Mouse (Mus musculus) heart, adult 2 months (tissue): ENCODE data around the gene Ern1. TPM values are rescaled to one million over a fixed set of nuclear protein-coding genes. Genes with fewer than 3 reads are reported as not detected.

Experiments
- DNase-seq, 2 experiments: peaks; one replicate each; pipeline ENCODE4 v3.0.0; 2021
- H3K27ac ChIP-seq: fragments of 200-600 bp; 2 replicates; pipeline ENCODE4 v1.8.1; 2022
- H3K27me3 ChIP-seq: fragments of 200-500 bp; 2 replicates; pipeline ENCODE4 v1.6.1; 2012; ENCODE audit warnings: mild to moderate bottlenecking, low read length, inconsistent platforms, mixed read lengths; ENCODE audit not compliant: control insufficient read depth, insufficient read depth
- H3K36me3 ChIP-seq: fragments of 200-500 bp; 2 replicates; pipeline ENCODE4 v1.6.1; 2012; ENCODE audit warnings: low read length, inconsistent platforms; ENCODE audit not compliant: control insufficient read depth, insufficient read depth
- H3K4me1 ChIP-seq: fragments of 200-500 bp; 2 replicates; pipeline ENCODE4 v1.6.1; 2011; ENCODE audit warnings: low read length; ENCODE audit not compliant: control insufficient read depth, insufficient read depth
- H3K4me3 ChIP-seq: fragments of 200-600 bp; 2 replicates; pipeline ENCODE4 v1.8.1; 2022
- H3K79me2 ChIP-seq: fragments of 200-500 bp; replicated peaks from 2 replicates; pipeline ENCODE4 v1.6.1; 2012; ENCODE audit warnings: mild to moderate bottlenecking, inconsistent platforms, low read length, moderate library complexity, mixed read lengths; ENCODE audit not compliant: control insufficient read depth, insufficient read depth
- H3K9ac ChIP-seq: fragments of 200-500 bp; 2 replicates; pipeline ENCODE4 v1.6.1; 2012; ENCODE audit warnings: low read depth, mild to moderate bottlenecking, control low read depth, inconsistent platforms, low read length, mixed read lengths
- CTCF ChIP-seq: fragments of 200-600 bp; IDR thresholded peaks from 2 replicates; pipeline ENCODE4 v1.8.1; 2022; ENCODE audit warnings: antibody characterized with exemption, mild to moderate bottlenecking, moderate library complexity
- EP300 ChIP-seq: fragments of 200-500 bp; IDR thresholded peaks from 2 replicates; pipeline ENCODE4 v1.6.1; 2011; ENCODE audit warnings: low read depth, low read length, control low read depth; ENCODE audit not compliant: insufficient read depth
- POLR2A ChIP-seq: fragments of 200-500 bp; IDR thresholded peaks from 2 replicates; pipeline ENCODE4 v1.6.1; 2011; ENCODE audit warnings: mild to moderate bottlenecking, low read depth, low read length, control low read depth; ENCODE audit not compliant: insufficient read depth
- WGBS: fragments of 180-500 bp; shearing (Covaris S2); methylation state at CpG from one replicate; pipeline ENCODE4 v1.1.7; 2018; 5-methylcytosine and 5-hydroxymethylcytosine counted together
- intact Hi-C: fragments of 180-260 bp; cut with DNase I; formaldehyde crosslinking; loops from one replicate; pipeline ENCODE4 v1.15.1; 2025
- polyA plus RNA-seq: library from polyadenylated mRNA; depleted of rRNA; stranded (reverse); fragments of >200 nt; gene quantifications from 2 replicates; pipeline ENCODE4 v1.2.3, GENCODE M21; 2012; rRNA removed
- total RNA-seq, 2 experiments: library from RNA; stranded (reverse); gene quantifications; 2 replicates each; pipeline ENCODE4 v1.2.3; 2021

Ern1 gene
- total and polyA plus RNA-seq, 3 experiments: 6.4 to 13.9 (median 10.2) TPM

DNA sequence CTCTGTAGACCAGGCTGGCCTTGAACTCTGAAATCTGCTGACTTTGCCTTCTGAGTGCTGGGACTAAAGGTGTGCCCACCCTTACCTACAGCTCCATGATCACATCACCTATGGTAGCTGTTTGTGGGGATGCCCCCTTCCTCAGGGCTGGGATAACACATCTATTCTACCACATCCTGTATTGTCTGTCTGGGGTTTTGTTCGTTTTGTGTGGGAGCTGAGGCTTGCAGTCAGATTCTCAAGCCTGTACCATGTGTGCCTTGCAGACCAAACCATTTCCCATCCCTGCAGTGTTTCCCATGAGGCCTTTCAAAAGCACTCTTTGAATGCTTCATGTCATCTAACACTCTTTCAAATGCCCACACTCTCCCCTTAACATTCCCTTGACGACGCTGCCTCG is 135.7 kb downstream of the Ern1 start:
- H3K36me3 ChIP-seq: no peaks in the 10 kb centered on the region
- H3K4me3 ChIP-seq: no peak overlapping the region
- no peak for TF ChIP-seq POLR2A
- TF ChIP-seq CTCF: no peak
- TF ChIP-seq EP300: no peak
- H3K27me3 ChIP-seq: no peaks in the 10 kb centered on the region
- no peak overlapping the region for H3K9ac ChIP-seq
- no peak for DNase-seq
- WGBS: 71% methylated on average over 4 of the region's 4 CpGs
- H3K27ac ChIP-seq: no peak overlapping the region
- peaks cover 4% of the 10 kb centered on the region; the same call in 1 of the 2 replicates for H3K4me1 ChIP-seq
- intact Hi-C loops: no loop called here
- H3K79me2 ChIP-seq: no peaks in the 10 kb centered on the region

DNA sequence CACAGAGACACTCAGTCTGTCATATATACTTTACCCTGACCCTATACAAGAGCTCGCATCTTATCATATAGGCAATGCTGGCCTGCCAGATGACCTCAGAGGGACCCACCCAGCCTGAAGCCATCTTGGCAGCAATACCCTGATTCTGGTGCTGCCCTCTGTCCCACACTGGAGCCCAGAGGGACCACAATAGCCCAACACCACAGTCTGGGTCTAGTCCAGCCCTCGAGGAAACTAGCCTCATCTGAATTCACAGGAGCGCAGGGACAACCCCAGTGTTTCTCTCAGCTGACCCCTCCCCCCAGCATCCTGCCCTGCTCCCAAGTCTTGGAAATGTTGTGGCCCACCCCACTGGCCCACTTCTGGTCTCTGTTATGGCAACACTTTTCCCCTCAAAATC is 136.4 kb downstream of the Ern1 start:
- TF ChIP-seq POLR2A (no peak), EP300 (no peak), CTCF (no peak)
- intact Hi-C loops: no loop called here
- DNase-seq: no peak
- Histone ChIP-seq H3K4me1 (peaks cover 4% of the 10 kb centered on the region; the same call in 1 of the 2 replicates), H3K4me3 (no peak overlapping the region), H3K27me3 (no peaks in the 10 kb centered on the region), H3K27ac (no peak overlapping the region), H3K79me2 (no peaks in the 10 kb centered on the region), H3K9ac (no peak overlapping the region), H3K36me3 (no peaks in the 10 kb centered on the region)
- 72% methylated on average over 3 of the region's 3 CpGs for WGBS

DNA sequence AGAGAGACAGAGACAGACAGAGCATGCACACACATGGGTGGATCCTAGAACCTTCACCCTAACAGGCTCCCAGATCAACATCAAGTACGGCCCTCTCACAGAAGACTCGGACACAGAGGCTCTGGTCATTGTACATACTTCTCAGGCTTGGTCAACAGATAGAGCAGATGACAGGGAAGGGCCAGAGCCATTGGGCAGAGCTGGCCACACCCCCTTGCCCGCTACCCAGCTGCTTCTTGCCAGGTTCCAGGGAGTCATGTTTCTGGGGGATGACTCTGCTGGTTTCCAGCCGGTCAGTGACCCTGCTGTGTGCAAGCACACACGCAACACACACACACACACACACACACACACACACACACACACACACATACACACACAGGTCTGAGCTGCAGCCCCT is 136.8 kb downstream of the Ern1 start:
- Histone ChIP-seq H3K36me3 (no peaks in the 10 kb centered on the region), H3K4me1 (peaks cover 4% of the 10 kb centered on the region; the same call in 1 of the 2 replicates), H3K9ac (no peak overlapping the region), H3K27ac (no peak overlapping the region), H3K4me3 (no peak overlapping the region), H3K27me3 (no peaks in the 10 kb centered on the region), H3K79me2 (no peaks in the 10 kb centered on the region)
- intact Hi-C loops: no loop called here
- DNase-seq: no peak
- WGBS: 84% methylated on average over 5 of the region's 5 CpGs
- TF ChIP-seq CTCF (no peak), POLR2A (no peak), EP300 (no peak)

DNA sequence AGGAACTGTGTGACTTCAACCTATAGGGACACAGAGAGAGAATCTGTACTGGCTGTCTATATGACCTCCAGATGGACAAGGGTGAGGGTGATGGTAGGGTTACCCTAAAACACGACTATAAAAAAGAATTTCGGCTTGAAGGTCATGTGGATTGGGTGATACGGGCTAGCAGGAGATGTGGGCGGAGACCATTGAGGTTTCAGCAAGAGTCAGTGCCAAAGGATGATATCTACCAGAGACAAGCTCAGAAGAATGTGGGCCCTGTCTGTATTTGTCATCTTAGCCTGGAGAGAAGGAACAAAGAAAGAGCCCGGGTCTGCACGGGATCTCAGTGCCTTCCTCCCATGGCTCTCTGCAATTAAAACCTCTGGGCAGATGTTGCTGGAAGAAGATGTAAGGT is 137.9 kb downstream of the Ern1 start:
- Histone ChIP-seq H3K4me3 (no peak overlapping the region), H3K9ac (no peak overlapping the region), H3K36me3 (no peaks in the 10 kb centered on the region), H3K79me2 (no peaks in the 10 kb centered on the region), H3K27ac (no peak overlapping the region), H3K4me1 (peaks cover 2% of the 10 kb centered on the region; the same call in 1 of the 2 replicates), H3K27me3 (no peaks in the 10 kb centered on the region)
- DNase-seq: no peak
- intact Hi-C loops: no loop called here
- WGBS: 65% methylated on average over 6 of the region's 6 CpGs
- TF ChIP-seq EP300 (no peak), POLR2A (no peak), CTCF (no peak)

DNA sequence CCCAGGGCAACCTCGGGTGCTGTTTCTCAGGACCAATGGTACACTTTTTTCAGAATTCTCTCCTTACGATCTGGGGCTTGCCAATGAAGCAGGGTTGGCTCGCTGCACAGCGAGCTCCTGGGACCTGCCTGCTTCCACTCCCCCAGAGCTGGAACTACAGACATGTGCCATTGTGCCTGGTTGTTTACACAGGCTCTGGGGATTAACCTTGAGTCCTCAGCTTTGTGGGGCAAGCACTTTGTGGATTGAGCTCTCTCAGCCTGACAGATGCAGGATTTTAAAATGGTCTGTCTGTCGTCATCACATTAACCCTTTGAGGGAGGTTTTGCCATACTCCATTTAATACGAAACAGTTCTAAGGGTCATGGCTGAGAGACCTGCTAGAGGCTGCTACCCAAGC is 142.7 kb downstream of the Ern1 start:
- H3K4me3 ChIP-seq: no peak overlapping the region
- DNase-seq: no peak
- H3K27me3 ChIP-seq: no peaks in the 10 kb centered on the region
- WGBS: 61% methylated on average over 6 of the region's 6 CpGs
- no peak for TF ChIP-seq CTCF
- no peak for TF ChIP-seq POLR2A
- no peak for TF ChIP-seq EP300
- no peaks in the 10 kb centered on the region for H3K4me1 ChIP-seq
- no peak overlapping the region for H3K9ac ChIP-seq
- H3K27ac ChIP-seq: no peak overlapping the region
- intact Hi-C loops: no loop called here
- H3K36me3 ChIP-seq: no peaks in the 10 kb centered on the region
- H3K79me2 ChIP-seq: no peaks in the 10 kb centered on the region

Other genes with a start within 250 kb of the Ern1 start
- gene Ftsj3, start 231.8 kb downstream of the Ern1 start, total RNA-seq: 10 to 100 TPM; 20.2 to 21.6 TPM
- gene Ftsj3, start 231.8 kb downstream of the Ern1 start, polyA plus RNA-seq: 10.2 and 15.2 TPM in 2 replicates
- gene Psmc5, start 231.7 kb downstream of the Ern1 start, total RNA-seq: 100 to 1,000 TPM in 1 of 2 experiments, 10 to 100 TPM in 1; 91.8 to 104 TPM
- gene Psmc5, start 231.7 kb downstream of the Ern1 start, polyA plus RNA-seq: 54.5 and 83.5 TPM in 2 replicates
- 10 to 100 TPM; 16.6 to 17.2 TPM for gene Smarcd2, start 214.9 kb downstream of the Ern1 start, total RNA-seq
- 39.2 and 49.2 TPM in 2 replicates for gene Smarcd2, start 214.9 kb downstream of the Ern1 start, polyA plus RNA-seq
- gene Tcam1, start 211.2 kb downstream of the Ern1 start, total RNA-seq: not detected
- 0.10 TPM in 1 of 2 replicates, not detected in the other for gene Tcam1, start 211.2 kb downstream of the Ern1 start, polyA plus RNA-seq
- not detected for gene Gh, start 186.0 kb downstream of the Ern1 start, total RNA-seq
- gene Gh, start 186.0 kb downstream of the Ern1 start, polyA plus RNA-seq: not detected in 2 replicates
- gene Cd79b, start 173.1 kb downstream of the Ern1 start, total RNA-seq: 1 to 10 TPM; 1.7 to 3.0 TPM
- gene Cd79b, start 173.1 kb downstream of the Ern1 start, polyA plus RNA-seq: 3.4 and 10.1 TPM in 2 replicates
- gene Scn4a, start 134.6 kb downstream of the Ern1 start, total RNA-seq: 10 to 100 TPM; 22.1 to 22.8 TPM
- gene Scn4a, start 134.6 kb downstream of the Ern1 start, polyA plus RNA-seq: 11.9 and 20.7 TPM in 2 replicates
- under 1 TPM; 0.37 to 0.48 TPM for gene Prr29, start 122.4 kb downstream of the Ern1 start, total RNA-seq
- gene Prr29, start 122.4 kb downstream of the Ern1 start, polyA plus RNA-seq: 7.9 and 10.4 TPM in 2 replicates
- gene Icam2, start 99.8 kb downstream of the Ern1 start, total RNA-seq: 10 to 100 TPM; 22.0 to 22.4 TPM
- gene Icam2, start 99.8 kb downstream of the Ern1 start, polyA plus RNA-seq: 46.8 and 60.4 TPM in 2 replicates
- gene Tex2, start 125.6 kb upstream of the Ern1 start, total RNA-seq: 10 to 100 TPM; 42.5 to 46.8 TPM
- gene Tex2, start 125.6 kb upstream of the Ern1 start, polyA plus RNA-seq: 17.2 and 27.1 TPM in 2 replicates